Mouse (Mus musculus) heart, postnatal 0 days (tissue): ENCODE data around the gene Dtd2.

Experiments
- CTCF ChIP-seq: IDR thresholded peaks from 2 replicates; pipeline ENCODE4 v1.5.1; 2016; ENCODE audit warnings: antibody characterized with exemption, control low read depth, low read depth
- EP300 ChIP-seq: IDR thresholded peaks from 2 replicates; pipeline ENCODE4 v1.6.1; 2016; ENCODE audit warnings: antibody characterized with exemption, low read depth

- no peak for TF ChIP-seq CTCF
- no peak for TF ChIP-seq EP300
Measured at GRCm38 (mm10) chr12:52005877-52006632, at the start of gene Dtd2.
